Mouse (Mus musculus) brown adipose tissue, adult 24 weeks (tissue): ENCODE measurements around the gene Agbl2. TPM values are rescaled to one million over a fixed set of nuclear protein-coding genes. Genes with fewer than 3 reads are reported as not detected.

Experiments used
- H3K27ac ChIP-seq: fragments of 200-500 bp; replicated peaks from 2 replicates; pipeline ENCODE4 v1.5.1; 2012; ENCODE audit warnings: low read depth, mild to moderate bottlenecking, low read length
- H3K4me1 ChIP-seq: fragments of 200-500 bp; 2 replicates; pipeline ENCODE4 v1.6.1; 2012; ENCODE audit warnings: low read length, mixed read lengths; ENCODE audit not compliant: control insufficient read depth, insufficient read depth, insufficient read length
- H3K4me3 ChIP-seq: fragments of 200-500 bp; 2 replicates; pipeline ENCODE4 v1.5.1; 2012; ENCODE audit warnings: low read depth, mild to moderate bottlenecking, low read length, moderate library complexity; ENCODE audit not compliant: insufficient read depth
- polyA plus RNA-seq: library from polyadenylated mRNA; stranded (reverse); fragments of >200 nt; gene quantifications from 2 replicates; pipeline ENCODE4 v1.2.4, GENCODE M21; 2012; ENCODE audit not compliant: missing spikeins, insufficient read depth, insufficient read length

Gene Agbl2
- polyA plus RNA-seq: 0.87 and 1.3 TPM in 2 replicates

- no peak within 1 kb of the TSS for H3K27ac ChIP-seq
- H3K4me3 ChIP-seq: peak within 1 kb of the TSS; percentile 55
- H3K4me1 ChIP-seq: no peaks in the 10 kb centered on the region
Measured at GRCm38 (mm10) chr2:90782458-90782857, at the start of gene Agbl2. Gene Agbl2, plus strand, starts transcription at chr2:90782727.

GRCm38 (mm10) chr2:90735326-90735725 is 47.2 kb upstream of the Agbl2 start:
- Histone ChIP-seq H3K4me1 (no peaks in the 10 kb centered on the region), H3K4me3 (no peak overlapping the region), H3K27ac (no peak overlapping the region)

- Histone ChIP-seq H3K4me1 (no peaks in the 10 kb centered on the region), H3K4me3 (no peak overlapping the region), H3K27ac (no peak overlapping the region)
Measured at GRCm38 (mm10) chr2:90738801-90739200, 43.7 kb upstream of the Agbl2 start.

GRCm38 (mm10) chr2:90739327-90739726 is 43.2 kb upstream of the Agbl2 start:
- no peaks in the 10 kb centered on the region for H3K4me1 ChIP-seq
- H3K4me3 ChIP-seq: no peak overlapping the region
- no peak overlapping the region for H3K27ac ChIP-seq

- Histone ChIP-seq H3K4me1 (no peaks in the 10 kb centered on the region), H3K4me3 (no peak overlapping the region), H3K27ac (no peak overlapping the region)
Measured at GRCm38 (mm10) chr2:90739921-90740320, 42.6 kb upstream of the Agbl2 start.

- peaks cover 6% of the 10 kb centered on the region; the same call in 1 of the 2 replicates for H3K4me1 ChIP-seq
Measured at GRCm38 (mm10) chr2:90744285-90745052, 38.1 kb upstream of the Agbl2 start.

GRCm38 (mm10) chr2:90745053-90745678 is 37.4 kb upstream of the Agbl2 start, which contains the start of gene Fnbp4:
Gene Fnbp4, plus strand, starts transcription at chr2:90745370.
- peak within 1 kb of the TSS; percentile 48 for H3K27ac ChIP-seq
- H3K4me3 ChIP-seq: peak within 1 kb of the TSS; percentile 85
- H3K4me1 ChIP-seq: peaks cover 10% of the 10 kb centered on the region; the same call in 1 of the 2 replicates

More at GRCm38 (mm10) chr2:90744285-90745052, 38.1 kb upstream of the Agbl2 start:
- H3K4me3 ChIP-seq: peak overlapping the region; percentile 50
- H3K27ac ChIP-seq: peak overlapping the region; percentile 42

- peak overlapping the region; percentile 48 for H3K27ac ChIP-seq
- peaks cover 10% of the 10 kb centered on the region; the same call in 1 of the 2 replicates for H3K4me1 ChIP-seq
- peak overlapping the region; percentile 85 for H3K4me3 ChIP-seq
Measured at GRCm38 (mm10) chr2:90745740-90746537, 36.6 kb upstream of the Agbl2 start.

GRCm38 (mm10) chr2:90746538-90746865 is 36.0 kb upstream of the Agbl2 start:
- Histone ChIP-seq H3K4me3 (peak overlapping the region; percentile 85), H3K4me1 (peaks cover 10% of the 10 kb centered on the region; the same call in 1 of the 2 replicates), H3K27ac (no peak overlapping the region)

GRCm38 (mm10) chr2:90747131-90747530 is 35.4 kb upstream of the Agbl2 start:
- Histone ChIP-seq H3K4me3 (0 out of 2 replicates have a peak overlapping the region, but pooled peaks have one; percentile 29), H3K27ac (no peak overlapping the region), H3K4me1 (peaks cover 10% of the 10 kb centered on the region; the same call in 1 of the 2 replicates)

- H3K4me1 ChIP-seq: peaks cover 10% of the 10 kb centered on the region; the same call in 1 of the 2 replicates
- H3K27ac ChIP-seq: 0 out of 2 replicates have a peak overlapping the region, but pooled peaks have one; percentile 4
- H3K4me3 ChIP-seq: no peak overlapping the region
Measured at GRCm38 (mm10) chr2:90749676-90750459, 32.7 kb upstream of the Agbl2 start.

- no peak overlapping the region for H3K4me3 ChIP-seq
- H3K4me1 ChIP-seq: peaks cover 4% of the 10 kb centered on the region; the same call in 1 of the 2 replicates
- H3K27ac ChIP-seq: no peak overlapping the region
Measured at GRCm38 (mm10) chr2:90753565-90753964, 29.0 kb upstream of the Agbl2 start.

GRCm38 (mm10) chr2:90754188-90754587 is 28.3 kb upstream of the Agbl2 start:
- H3K27ac ChIP-seq: no peak overlapping the region
- no peak overlapping the region for H3K4me3 ChIP-seq
- peaks cover 4% of the 10 kb centered on the region; the same call in 1 of the 2 replicates for H3K4me1 ChIP-seq

GRCm38 (mm10) chr2:90765123-90765522 is 17.4 kb upstream of the Agbl2 start:
- Histone ChIP-seq H3K27ac (no peak overlapping the region), H3K4me3 (no peak overlapping the region), H3K4me1 (no peaks in the 10 kb centered on the region)
